Mouse (Mus musculus): ENCODE results near the gene Rpl22l1. TPM values are rescaled to one million over a fixed set of nuclear protein-coding genes. Genes with fewer than 3 reads are reported as not detected.

Rpl22l1 gene
- polyA plus RNA-seq, 1 experiment from 2014 or later, result 430 TPM

- no peak overlapping the region for H3K27ac ChIP-seq (ENCODE audit: low read length)
- no peak for ATAC-seq (ENCODE audit: insufficient read depth, low FRiP score)
- peak overlapping the region; percentile 77 for H3K4me3 ChIP-seq (replicated peaks; ENCODE audit: low read length)
- no peaks in the 10 kb centered on the region for H3K9me3 ChIP-seq (replicated peaks; ENCODE audit: control insufficient read depth, low read length)
- peak overlapping the region; percentile 28; the same call in 1 of the 2 replicates for H3K9ac ChIP-seq (ENCODE audit: low read length)
- 78% methylated on average over 9 of the region's 9 CpGs for WGBS
- H3K4me1 ChIP-seq (ENCODE audit: control insufficient read depth, insufficient read depth, low read length), result peaks cover 8% of the 10 kb centered on the region; the same call in 1 of the 2 replicates
- peak overlapping the region; percentile 99 for H3K4me2 ChIP-seq (ENCODE audit: low read depth, low read length)
- H3K27me3 ChIP-seq (ENCODE audit: control insufficient read depth, insufficient read depth, low read length), result no peaks in the 10 kb centered on the region
- no peaks in the 10 kb centered on the region for H3K36me3 ChIP-seq (ENCODE audit: control insufficient read depth, insufficient read depth, low read length)
Observed at GRCm38 (mm10) chr3:28780511-28780910, 24.7 kb upstream of the Rpl22l1 start.

DNA sequence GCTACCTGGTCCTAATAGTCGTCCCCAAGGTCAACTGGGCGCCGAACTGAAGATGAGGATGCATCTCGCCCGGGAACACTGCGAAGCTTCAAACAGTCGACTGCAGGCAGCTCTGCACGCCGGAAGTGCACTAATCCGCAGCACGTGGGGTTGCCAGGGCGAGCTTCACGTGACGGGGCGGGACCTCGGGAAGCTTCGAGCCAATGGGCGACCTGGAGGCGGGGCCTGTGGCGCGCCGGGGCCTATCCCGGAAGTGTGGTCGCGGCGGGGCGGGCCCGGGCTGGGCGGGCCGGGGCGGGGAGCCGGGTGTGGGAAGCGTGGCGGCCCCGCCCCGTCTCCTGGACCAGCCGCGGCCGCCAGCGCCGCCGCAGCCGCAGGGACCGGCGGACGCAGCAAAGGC, 24.2 kb upstream of the Rpl22l1 start, which contains the start of gene Eif5a2:
Gene Eif5a2, plus strand, starts transcription at position 283 of the 400 bp plus-strand sequence.
- ATAC-seq (ENCODE audit: insufficient read depth, low FRiP score), result peak; percentile 99
- Histone ChIP-seq H3K4me2 (ENCODE audit: low read depth, low read length) (peak within 1 kb of the TSS; percentile 99), H3K4me3 (replicated peaks; ENCODE audit: low read length) (peak within 1 kb of the TSS; percentile 77), H3K9me3 (replicated peaks; ENCODE audit: control insufficient read depth, low read length) (no peaks in the 10 kb centered on the region), H3K36me3 (ENCODE audit: control insufficient read depth, insufficient read depth, low read length) (no peaks in the 10 kb centered on the region), H3K9ac (ENCODE audit: low read length) (peak within 1 kb of the TSS; percentile 76), H3K27ac (ENCODE audit: low read length) (no peak within 1 kb of the TSS), H3K27me3 (ENCODE audit: control insufficient read depth, insufficient read depth, low read length) (no peaks in the 10 kb centered on the region), H3K4me1 (ENCODE audit: control insufficient read depth, insufficient read depth, low read length) (peaks cover 8% of the 10 kb centered on the region; the same call in 1 of the 2 replicates)
- WGBS, result 3% methylated on average over 40 of the region's 46 CpGs

DNA sequence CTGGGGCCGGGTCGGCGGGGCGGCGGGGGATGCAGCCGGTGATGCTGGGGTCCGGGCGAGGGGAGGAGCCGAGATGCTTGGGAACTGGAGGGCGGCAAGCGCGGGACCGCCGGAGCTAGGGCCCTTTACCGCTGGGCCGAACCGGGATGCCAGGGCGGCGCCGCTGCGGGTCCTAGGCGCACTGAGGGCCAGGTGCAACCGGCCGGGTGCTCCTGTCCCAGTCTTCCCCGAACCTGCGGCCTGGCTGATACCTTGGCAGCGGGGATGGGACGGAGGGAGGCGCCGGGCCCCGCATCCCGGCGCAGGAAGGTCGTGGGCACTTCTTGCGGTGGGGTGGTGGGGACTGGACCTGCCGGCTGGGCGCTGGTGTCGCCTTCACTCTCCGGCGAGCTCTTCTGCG, 23.8 kb upstream of the Rpl22l1 start:
- H3K9me3 ChIP-seq (replicated peaks; ENCODE audit: control insufficient read depth, low read length), result no peaks in the 10 kb centered on the region
- no peak for ATAC-seq (ENCODE audit: insufficient read depth, low FRiP score)
- H3K4me2 ChIP-seq (ENCODE audit: low read depth, low read length), result peak overlapping the region; percentile 99
- WGBS, result 1% methylated on average over 39 of the region's 41 CpGs
- peak overlapping the region; percentile 76 for H3K9ac ChIP-seq (ENCODE audit: low read length)
- peak overlapping the region; percentile 77 for H3K4me3 ChIP-seq (replicated peaks; ENCODE audit: low read length)
- no peaks in the 10 kb centered on the region for H3K27me3 ChIP-seq (ENCODE audit: control insufficient read depth, insufficient read depth, low read length)
- H3K4me1 ChIP-seq (ENCODE audit: control insufficient read depth, insufficient read depth, low read length), result peaks cover 8% of the 10 kb centered on the region; the same call in 1 of the 2 replicates
- H3K27ac ChIP-seq (ENCODE audit: low read length), result no peak overlapping the region
- no peaks in the 10 kb centered on the region for H3K36me3 ChIP-seq (ENCODE audit: control insufficient read depth, insufficient read depth, low read length)

- 19% methylated on average over 14 of the region's 14 CpGs for WGBS
- Histone ChIP-seq H3K36me3 (ENCODE audit: control insufficient read depth, insufficient read depth, low read length) (no peaks in the 10 kb centered on the region), H3K27me3 (ENCODE audit: control insufficient read depth, insufficient read depth, low read length) (no peaks in the 10 kb centered on the region), H3K27ac (ENCODE audit: low read length) (no peak overlapping the region), H3K4me3 (replicated peaks; ENCODE audit: low read length) (peak overlapping the region; percentile 77), H3K4me2 (ENCODE audit: low read depth, low read length) (peak overlapping the region; percentile 99), H3K9me3 (replicated peaks; ENCODE audit: control insufficient read depth, low read length) (no peaks in the 10 kb centered on the region), H3K4me1 (ENCODE audit: control insufficient read depth, insufficient read depth, low read length) (peaks cover 8% of the 10 kb centered on the region; the same call in 1 of the 2 replicates), H3K9ac (ENCODE audit: low read length) (peak overlapping the region; percentile 76)
- ATAC-seq (ENCODE audit: insufficient read depth, low FRiP score), result no peak
Observed at GRCm38 (mm10) chr3:28781848-28782247, 23.4 kb upstream of the Rpl22l1 start.

GRCm38 (mm10) chr3:28784176-28784575, 21.1 kb upstream of the Rpl22l1 start:
- 77% methylated on average over 2 of the region's 2 CpGs for WGBS
- H3K9me3 ChIP-seq (replicated peaks; ENCODE audit: control insufficient read depth, low read length), result no peaks in the 10 kb centered on the region
- H3K4me2 ChIP-seq (ENCODE audit: low read depth, low read length), result no peak overlapping the region
- H3K27ac ChIP-seq (ENCODE audit: low read length), result no peak overlapping the region
- no peaks in the 10 kb centered on the region for H3K27me3 ChIP-seq (ENCODE audit: control insufficient read depth, insufficient read depth, low read length)
- peaks cover 8% of the 10 kb centered on the region; the same call in 1 of the 2 replicates for H3K4me1 ChIP-seq (ENCODE audit: control insufficient read depth, insufficient read depth, low read length)
- no peak for ATAC-seq (ENCODE audit: insufficient read depth, low FRiP score)
- H3K4me3 ChIP-seq (replicated peaks; ENCODE audit: low read length), result no peak overlapping the region
- H3K36me3 ChIP-seq (ENCODE audit: control insufficient read depth, insufficient read depth, low read length), result no peaks in the 10 kb centered on the region
- H3K9ac ChIP-seq (ENCODE audit: low read length), result no peak overlapping the region

- no peak overlapping the region for H3K9ac ChIP-seq (ENCODE audit: low read length)
- no peaks in the 10 kb centered on the region for H3K36me3 ChIP-seq (ENCODE audit: control insufficient read depth, insufficient read depth, low read length)
- no peak overlapping the region for H3K4me3 ChIP-seq (replicated peaks; ENCODE audit: low read length)
- no peaks in the 10 kb centered on the region for H3K9me3 ChIP-seq (replicated peaks; ENCODE audit: control insufficient read depth, low read length)
- no peak overlapping the region for H3K4me2 ChIP-seq (ENCODE audit: low read depth, low read length)
- ATAC-seq (ENCODE audit: insufficient read depth, low FRiP score), result no peak
- no peak overlapping the region for H3K27ac ChIP-seq (ENCODE audit: low read length)
- 76% methylated on average over 7 of the region's 7 CpGs for WGBS
- H3K27me3 ChIP-seq (ENCODE audit: control insufficient read depth, insufficient read depth, low read length), result no peaks in the 10 kb centered on the region
- no peaks in the 10 kb centered on the region for H3K4me1 ChIP-seq (ENCODE audit: control insufficient read depth, insufficient read depth, low read length)
Observed at GRCm38 (mm10) chr3:28794835-28795234, 10.4 kb upstream of the Rpl22l1 start.

GRCm38 (mm10) chr3:28808039-28808643, 2.9 kb downstream of the Rpl22l1 start:
- ATAC-seq (ENCODE audit: insufficient read depth, low FRiP score), result no peak
- H3K4me2 ChIP-seq (ENCODE audit: low read depth, low read length), result no peak overlapping the region
- WGBS, result 83% methylated on average over 4 of the region's 4 CpGs

GRCm38 (mm10) chr3:28811441-28811840, 6.2 kb downstream of the Rpl22l1 start:
- 69% methylated on average over 4 of the region's 4 CpGs for WGBS
- Histone ChIP-seq H3K27ac (ENCODE audit: low read length) (no peak overlapping the region), H3K9ac (ENCODE audit: low read length) (no peak overlapping the region), H3K36me3 (ENCODE audit: control insufficient read depth, insufficient read depth, low read length) (peaks cover 5% of the 10 kb centered on the region; the same call in 1 of the 2 replicates), H3K4me3 (replicated peaks; ENCODE audit: low read length) (no peak overlapping the region), H3K27me3 (ENCODE audit: control insufficient read depth, insufficient read depth, low read length) (no peaks in the 10 kb centered on the region), H3K4me1 (ENCODE audit: control insufficient read depth, insufficient read depth, low read length) (0 out of 2 replicates have a peak, but pooled peaks cover 4% of the 10 kb centered on the region), H3K4me2 (ENCODE audit: low read depth, low read length) (no peak overlapping the region), H3K9me3 (replicated peaks; ENCODE audit: control insufficient read depth, low read length) (no peaks in the 10 kb centered on the region)
- no peak for ATAC-seq (ENCODE audit: insufficient read depth, low FRiP score)

More at GRCm38 (mm10) chr3:28808039-28808643, 2.9 kb downstream of the Rpl22l1 start:
- no peak overlapping the region for H3K4me3 ChIP-seq (replicated peaks; ENCODE audit: low read length)
- H3K36me3 ChIP-seq (ENCODE audit: control insufficient read depth, insufficient read depth, low read length), result peaks cover 5% of the 10 kb centered on the region; the same call in 1 of the 2 replicates
- H3K9me3 ChIP-seq (replicated peaks; ENCODE audit: control insufficient read depth, low read length), result no peaks in the 10 kb centered on the region
- 0 out of 2 replicates have a peak, but pooled peaks cover 5% of the 10 kb centered on the region for H3K4me1 ChIP-seq (ENCODE audit: control insufficient read depth, insufficient read depth, low read length)
- H3K9ac ChIP-seq (ENCODE audit: low read length), result no peak overlapping the region
- no peaks in the 10 kb centered on the region for H3K27me3 ChIP-seq (ENCODE audit: control insufficient read depth, insufficient read depth, low read length)
- H3K27ac ChIP-seq (ENCODE audit: low read length), result no peak overlapping the region

GRCm38 (mm10) chr3:28814361-28814760, 9.1 kb downstream of the Rpl22l1 start:
- Histone ChIP-seq H3K4me3 (replicated peaks; ENCODE audit: low read length) (no peak overlapping the region), H3K27ac (ENCODE audit: low read length) (no peak overlapping the region), H3K27me3 (ENCODE audit: control insufficient read depth, insufficient read depth, low read length) (no peaks in the 10 kb centered on the region), H3K9ac (ENCODE audit: low read length) (no peak overlapping the region), H3K36me3 (ENCODE audit: control insufficient read depth, insufficient read depth, low read length) (no peaks in the 10 kb centered on the region), H3K4me2 (ENCODE audit: low read depth, low read length) (no peak overlapping the region), H3K9me3 (replicated peaks; ENCODE audit: control insufficient read depth, low read length) (no peaks in the 10 kb centered on the region), H3K4me1 (ENCODE audit: control insufficient read depth, insufficient read depth, low read length) (no peaks in the 10 kb centered on the region)
- 8% methylated on average over 4 of the region's 4 CpGs for WGBS
- no peak for ATAC-seq (ENCODE audit: insufficient read depth, low FRiP score)

Measured in stomach, embryonic 16.5 days (tissue).